Mouse (Mus musculus): Measurements from ENCODE around the gene Grid1. TPM values are rescaled to one million over a fixed set of nuclear protein-coding genes. Genes with fewer than 3 reads are reported as not detected.

Grid1 gene
- polyA plus RNA-seq, 1 experiment, result not detected

DNA sequence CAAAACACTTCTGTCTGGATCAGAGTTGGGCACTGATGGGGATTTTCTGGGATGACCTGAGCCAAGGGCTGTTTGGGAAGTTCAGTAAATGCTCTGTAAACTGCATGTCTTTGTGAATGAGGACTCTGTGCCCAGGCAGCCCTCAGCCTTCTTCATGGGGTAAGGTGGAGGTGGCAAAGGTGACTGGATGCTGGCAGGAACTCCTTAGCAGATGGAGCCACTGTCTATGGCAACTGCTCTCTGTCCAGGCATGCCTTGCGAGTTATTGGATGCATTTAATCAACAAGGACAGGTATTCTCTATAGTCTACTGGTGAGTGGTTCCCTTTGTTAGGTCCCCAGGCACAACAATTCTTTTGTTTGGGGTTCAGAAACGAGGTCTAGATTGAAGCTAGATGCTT lies 85.8 kb downstream of the Grid1 start:
- H3K4me3 ChIP-seq (ENCODE audit: insufficient read depth, low read length), result no peak overlapping the region
- TF ChIP-seq POLR2A (IDR thresholded peaks at IDR 0.05; ENCODE audit: low read depth, low read length), result no peak
- TF ChIP-seq CTCF (IDR thresholded peaks at IDR 0.05; ENCODE audit: borderline replicate concordance, insufficient read depth, low read length), result no peak
- no peak overlapping the region for H3K27ac ChIP-seq (ENCODE audit: insufficient read depth, low read length)
- no peaks in the 10 kb centered on the region for H3K4me1 ChIP-seq (ENCODE audit: control insufficient read depth, insufficient read depth, low read length)

DNA sequence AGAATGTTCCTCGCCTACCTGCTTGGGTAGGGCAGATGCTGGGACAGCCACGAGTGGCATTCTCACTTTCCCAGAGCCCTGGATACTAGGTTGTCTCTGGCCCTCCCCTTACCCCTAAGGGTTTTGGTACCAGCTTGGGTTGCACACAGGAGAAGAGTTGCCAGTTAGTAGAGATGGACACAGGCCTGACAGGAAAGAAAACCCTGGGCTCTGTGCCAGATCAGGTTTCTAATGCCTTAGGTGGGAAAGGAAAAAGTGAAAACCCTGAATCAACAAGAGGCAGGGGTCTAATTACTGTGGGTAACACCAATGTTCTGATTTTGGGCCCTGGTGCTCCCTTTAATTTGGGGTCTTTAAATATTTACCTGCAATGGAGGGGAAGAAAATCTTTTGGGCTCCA lies 88.5 kb downstream of the Grid1 start:
- Histone ChIP-seq H3K4me1 (ENCODE audit: control insufficient read depth, insufficient read depth, low read length) (no peaks in the 10 kb centered on the region), H3K27ac (ENCODE audit: insufficient read depth, low read length) (no peak overlapping the region), H3K4me3 (ENCODE audit: insufficient read depth, low read length) (no peak overlapping the region)
- TF ChIP-seq CTCF (IDR thresholded peaks at IDR 0.05; ENCODE audit: borderline replicate concordance, insufficient read depth, low read length) (no peak), POLR2A (IDR thresholded peaks at IDR 0.05; ENCODE audit: low read depth, low read length) (no peak)

- H3K4me1 ChIP-seq (ENCODE audit: control insufficient read depth, insufficient read depth, low read length), result no peaks in the 10 kb centered on the region
- no peak overlapping the region for H3K27ac ChIP-seq (ENCODE audit: insufficient read depth, low read length)
- no peak overlapping the region for H3K4me3 ChIP-seq (ENCODE audit: insufficient read depth, low read length)
- TF ChIP-seq CTCF (IDR thresholded peaks at IDR 0.05; ENCODE audit: borderline replicate concordance, insufficient read depth, low read length), result no peak
- TF ChIP-seq POLR2A (IDR thresholded peaks at IDR 0.05; ENCODE audit: low read depth, low read length), result no peak
Measured at GRCm38 (mm10) chr14:34908804-34909203, 88.9 kb downstream of the Grid1 start.

DNA sequence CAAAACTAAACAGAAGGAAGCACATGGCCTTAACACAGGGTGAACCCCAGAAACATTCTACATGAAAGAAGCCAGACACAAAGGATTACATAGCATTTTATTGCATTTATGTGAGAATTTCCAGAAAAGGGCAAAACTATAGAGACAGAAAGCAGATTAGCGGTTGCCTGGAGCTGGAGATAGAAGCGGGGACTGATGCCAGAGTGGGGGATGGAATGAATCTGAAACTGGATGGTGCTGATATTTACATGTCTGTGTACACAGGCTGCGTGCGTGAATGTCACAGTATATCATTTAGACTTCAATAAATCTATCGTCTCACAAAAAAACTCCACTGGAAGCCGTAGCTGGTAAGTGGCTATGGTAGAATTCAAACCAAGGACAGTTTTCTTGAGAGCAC lies 96.4 kb downstream of the Grid1 start:
- H3K27ac ChIP-seq (ENCODE audit: insufficient read depth, low read length), result no peak overlapping the region
- H3K4me1 ChIP-seq (ENCODE audit: control insufficient read depth, insufficient read depth, low read length), result no peaks in the 10 kb centered on the region
- no peak overlapping the region for H3K4me3 ChIP-seq (ENCODE audit: insufficient read depth, low read length)
- TF ChIP-seq CTCF (IDR thresholded peaks at IDR 0.05; ENCODE audit: borderline replicate concordance, insufficient read depth, low read length) (no peak), POLR2A (IDR thresholded peaks at IDR 0.05; ENCODE audit: low read depth, low read length) (no peak)

DNA sequence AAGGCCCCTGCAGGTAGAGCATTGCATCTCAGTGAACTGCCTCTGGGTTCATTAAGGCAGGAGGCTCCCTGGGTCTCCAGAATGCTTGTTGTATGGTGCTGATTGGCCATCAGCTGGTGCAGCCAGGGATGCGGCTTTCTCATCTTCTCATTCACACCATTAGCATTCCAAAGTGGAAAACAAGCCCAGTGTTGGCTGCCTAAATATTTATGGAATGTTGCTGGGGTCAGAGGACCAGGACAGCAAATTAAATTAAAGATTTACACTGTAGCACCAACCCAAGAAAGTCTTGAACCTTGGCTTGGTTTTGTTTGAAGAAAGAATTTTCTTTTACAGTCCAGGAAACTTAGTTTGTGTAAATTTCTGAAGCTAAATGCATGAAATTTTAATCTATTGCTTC lies 97.2 kb downstream of the Grid1 start:
- no peaks in the 10 kb centered on the region for H3K4me1 ChIP-seq (ENCODE audit: control insufficient read depth, insufficient read depth, low read length)
- TF ChIP-seq POLR2A (IDR thresholded peaks at IDR 0.05; ENCODE audit: low read depth, low read length) (no peak), CTCF (IDR thresholded peaks at IDR 0.05; ENCODE audit: borderline replicate concordance, insufficient read depth, low read length) (no peak)
- no peak overlapping the region for H3K4me3 ChIP-seq (ENCODE audit: insufficient read depth, low read length)

GRCm38 (mm10) chr14:34919221-34919620 lies 99.3 kb downstream of the Grid1 start:
- H3K27ac ChIP-seq (ENCODE audit: insufficient read depth, low read length), result no peak overlapping the region
- TF ChIP-seq POLR2A (IDR thresholded peaks at IDR 0.05; ENCODE audit: low read depth, low read length) (no peak), CTCF (IDR thresholded peaks at IDR 0.05; ENCODE audit: borderline replicate concordance, insufficient read depth, low read length) (no peak)
- no peak overlapping the region for H3K4me3 ChIP-seq (ENCODE audit: insufficient read depth, low read length)
- H3K4me1 ChIP-seq (ENCODE audit: control insufficient read depth, insufficient read depth, low read length), result no peaks in the 10 kb centered on the region

More for the DNA sequence above, 97.2 kb downstream of the Grid1 start:
- H3K27ac ChIP-seq (ENCODE audit: insufficient read depth, low read length), result no peak overlapping the region

GRCm38 (mm10) chr14:34921265-34921664 lies 101.4 kb downstream of the Grid1 start:
- TF ChIP-seq POLR2A (IDR thresholded peaks at IDR 0.05; ENCODE audit: low read depth, low read length) (no peak), CTCF (IDR thresholded peaks at IDR 0.05; ENCODE audit: borderline replicate concordance, insufficient read depth, low read length) (no peak)

GRCm38 (mm10) chr14:34925021-34925420 lies 105.1 kb downstream of the Grid1 start:
- TF ChIP-seq POLR2A (IDR thresholded peaks at IDR 0.05; ENCODE audit: low read depth, low read length) (no peak), CTCF (IDR thresholded peaks at IDR 0.05; ENCODE audit: borderline replicate concordance, insufficient read depth, low read length) (no peak)
- no peak overlapping the region for H3K27ac ChIP-seq (ENCODE audit: insufficient read depth, low read length)
- H3K4me1 ChIP-seq (ENCODE audit: control insufficient read depth, insufficient read depth, low read length), result no peaks in the 10 kb centered on the region
- no peak overlapping the region for H3K4me3 ChIP-seq (ENCODE audit: insufficient read depth, low read length)

More at GRCm38 (mm10) chr14:34921265-34921664, 101.4 kb downstream of the Grid1 start:
- H3K4me1 ChIP-seq (ENCODE audit: control insufficient read depth, insufficient read depth, low read length), result no peaks in the 10 kb centered on the region
- no peak overlapping the region for H3K4me3 ChIP-seq (ENCODE audit: insufficient read depth, low read length)
- H3K27ac ChIP-seq (ENCODE audit: insufficient read depth, low read length), result no peak overlapping the region

- H3K27ac ChIP-seq (ENCODE audit: insufficient read depth, low read length), result no peak overlapping the region
- TF ChIP-seq POLR2A (IDR thresholded peaks at IDR 0.05; ENCODE audit: low read depth, low read length) (no peak), CTCF (IDR thresholded peaks at IDR 0.05; ENCODE audit: borderline replicate concordance, insufficient read depth, low read length) (no peak)
- H3K4me3 ChIP-seq (ENCODE audit: insufficient read depth, low read length), result no peak overlapping the region
- H3K4me1 ChIP-seq (ENCODE audit: control insufficient read depth, insufficient read depth, low read length), result no peaks in the 10 kb centered on the region
Measured at GRCm38 (mm10) chr14:34930040-34930719, 110.3 kb downstream of the Grid1 start.

DNA sequence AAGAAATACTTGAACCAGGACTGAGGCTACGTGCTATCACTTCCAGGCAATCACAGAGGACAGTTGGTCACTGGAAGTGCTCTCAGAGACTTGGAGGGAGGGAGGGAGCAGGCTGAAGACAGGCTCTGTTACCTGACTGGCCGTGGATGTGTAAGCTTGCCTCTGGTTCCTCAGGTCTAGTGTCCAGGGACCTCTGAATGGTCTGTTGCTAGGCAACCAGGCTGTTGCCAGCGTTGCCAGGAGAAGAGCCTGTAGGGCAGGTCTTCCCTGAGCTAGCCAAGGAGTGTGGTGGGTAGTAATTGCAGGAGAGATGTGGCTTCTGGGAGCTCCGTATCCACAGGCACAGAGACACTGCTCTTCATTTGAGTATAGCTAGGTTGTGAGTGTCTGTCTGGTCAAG lies 113.3 kb downstream of the Grid1 start:
- Histone ChIP-seq H3K27ac (ENCODE audit: insufficient read depth, low read length) (no peak overlapping the region), H3K4me3 (ENCODE audit: insufficient read depth, low read length) (no peak overlapping the region), H3K4me1 (ENCODE audit: control insufficient read depth, insufficient read depth, low read length) (no peaks in the 10 kb centered on the region)
- no peak for TF ChIP-seq CTCF (IDR thresholded peaks at IDR 0.05; ENCODE audit: borderline replicate concordance, insufficient read depth, low read length)
- no peak for TF ChIP-seq POLR2A (IDR thresholded peaks at IDR 0.05; ENCODE audit: low read depth, low read length)

Measured in embryonic fibroblast, embryonic 13.5 days (primary cell).